Mouse (Mus musculus): ENCODE results near the gene Rnf144b.

Rnf144b gene

GRCm38 (mm10) chr13:47122537-47123430 lies at the start of gene Rnf144b:
Rnf144b (plus strand) TSS chr13:47122656.
- DNase-seq: no peak

DNA sequence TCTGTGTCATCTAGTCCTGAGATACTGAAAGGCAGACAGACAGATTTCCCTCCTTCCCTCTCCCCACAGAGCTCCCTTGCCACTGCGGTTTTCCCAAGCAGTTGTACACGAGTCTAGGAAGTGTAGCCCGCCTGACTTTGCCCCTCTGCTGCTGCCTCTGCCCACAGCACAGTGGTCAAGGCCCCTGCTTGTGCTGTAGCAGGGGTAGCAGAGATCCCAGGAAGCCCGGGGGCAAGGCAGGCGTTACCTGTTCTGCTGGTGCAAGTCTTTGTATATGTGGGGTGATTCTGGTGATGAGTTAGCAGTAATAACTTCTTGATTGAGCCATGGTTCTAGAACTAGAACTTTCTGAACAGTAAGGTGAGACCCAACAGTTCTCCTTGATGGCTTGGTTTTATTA lies 46.3 kb upstream of the Rnf144b start:
- DNase-seq: no peak

- DNase-seq: no peak
Observed at GRCm38 (mm10) chr13:47077367-47077766, 45.1 kb upstream of the Rnf144b start.

DNA sequence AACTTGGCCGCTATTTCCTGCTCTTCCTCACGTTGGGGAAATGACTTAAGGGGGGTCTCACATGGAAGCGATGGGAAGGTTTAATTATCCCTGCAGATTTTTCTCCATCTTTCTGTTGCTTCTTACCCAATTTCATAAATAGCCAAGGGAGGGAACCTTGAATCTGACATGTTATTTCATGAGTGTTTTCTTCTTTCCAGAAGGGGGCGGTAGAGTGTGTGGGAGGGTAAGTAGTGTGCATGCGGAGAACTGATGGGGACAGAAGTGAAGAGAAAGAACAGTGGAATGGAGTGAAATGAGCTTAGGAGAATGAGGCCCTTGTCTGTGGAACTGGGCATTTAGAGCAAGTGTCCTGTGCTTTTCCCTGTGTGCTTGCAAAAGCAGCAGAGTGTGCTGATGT lies 43.7 kb upstream of the Rnf144b start:
- DNase-seq: no peak

GRCm38 (mm10) chr13:47080905-47081505 lies 41.5 kb upstream of the Rnf144b start:
- no peak for DNase-seq

GRCm38 (mm10) chr13:47088433-47088832 lies 34.0 kb upstream of the Rnf144b start:
- DNase-seq: no peak

- DNase-seq: no peak
Observed at GRCm38 (mm10) chr13:47089271-47089670, 33.2 kb upstream of the Rnf144b start.

DNA sequence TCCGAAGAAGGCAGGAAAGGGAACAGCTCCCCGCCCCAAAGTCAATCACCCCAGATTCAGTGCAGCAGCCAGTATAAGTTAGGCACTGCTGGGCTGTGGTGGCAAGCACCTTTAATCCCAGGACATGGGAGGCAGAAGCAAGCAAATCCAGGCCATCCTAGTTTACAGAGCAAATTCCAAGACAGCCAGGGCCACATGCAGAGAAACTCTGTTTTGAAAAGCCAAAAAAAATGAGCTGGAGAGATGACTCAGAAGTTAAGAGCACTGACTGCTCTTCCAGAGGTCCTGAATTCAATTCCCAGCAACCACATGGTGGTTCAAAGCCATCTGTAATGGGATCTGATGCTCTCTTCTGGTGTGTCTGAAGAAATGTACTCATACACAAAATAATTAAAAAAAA lies 28.7 kb upstream of the Rnf144b start:
- DNase-seq: no peak

- no peak for DNase-seq
Observed at GRCm38 (mm10) chr13:47096591-47096990, 25.9 kb upstream of the Rnf144b start.

- DNase-seq: no peak
Observed at GRCm38 (mm10) chr13:47099265-47099664, 23.2 kb upstream of the Rnf144b start.

DNA sequence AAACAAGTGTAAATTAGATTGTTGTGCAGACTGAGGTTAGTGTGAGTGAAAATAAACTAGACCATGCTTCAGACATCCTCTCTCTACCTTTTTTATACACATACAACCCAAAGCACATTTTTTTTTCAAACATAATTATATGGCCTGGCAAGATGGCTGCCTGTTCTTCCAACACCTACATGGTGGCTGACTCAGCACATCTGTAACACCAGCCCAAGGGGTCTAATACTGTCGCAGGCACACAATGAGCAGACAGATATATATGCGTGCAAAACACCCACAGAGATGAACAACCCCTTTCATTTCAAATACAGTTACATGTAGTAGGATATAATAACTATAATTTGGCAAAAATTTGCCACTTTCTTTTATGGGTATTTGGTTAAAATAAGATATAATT lies 21.9 kb upstream of the Rnf144b start:
- DNase-seq: no peak

DNA sequence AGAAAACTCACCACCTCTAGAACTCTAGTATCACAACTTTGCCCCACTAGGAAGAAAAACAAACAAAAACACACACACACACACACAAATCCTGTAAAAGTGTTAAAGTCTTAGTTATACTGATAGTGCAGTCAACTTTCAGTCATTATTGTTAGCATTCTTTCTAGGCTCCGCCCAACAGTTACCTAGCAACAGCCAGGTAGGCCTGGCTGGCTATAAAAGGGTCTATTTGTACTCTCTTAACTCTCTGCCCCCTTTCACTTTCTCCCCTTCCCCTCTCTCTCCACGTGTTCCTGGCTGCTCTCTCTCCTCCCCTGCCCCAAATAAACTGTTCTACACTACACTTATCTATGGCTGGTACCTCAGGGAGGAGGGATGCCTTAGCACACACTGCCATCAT lies 18.3 kb upstream of the Rnf144b start:
- peak in 1 of 2 experiments; percentile 7 for DNase-seq

- DNase-seq: no peak
Observed at GRCm38 (mm10) chr13:47104856-47105541, 17.5 kb upstream of the Rnf144b start.

DNA sequence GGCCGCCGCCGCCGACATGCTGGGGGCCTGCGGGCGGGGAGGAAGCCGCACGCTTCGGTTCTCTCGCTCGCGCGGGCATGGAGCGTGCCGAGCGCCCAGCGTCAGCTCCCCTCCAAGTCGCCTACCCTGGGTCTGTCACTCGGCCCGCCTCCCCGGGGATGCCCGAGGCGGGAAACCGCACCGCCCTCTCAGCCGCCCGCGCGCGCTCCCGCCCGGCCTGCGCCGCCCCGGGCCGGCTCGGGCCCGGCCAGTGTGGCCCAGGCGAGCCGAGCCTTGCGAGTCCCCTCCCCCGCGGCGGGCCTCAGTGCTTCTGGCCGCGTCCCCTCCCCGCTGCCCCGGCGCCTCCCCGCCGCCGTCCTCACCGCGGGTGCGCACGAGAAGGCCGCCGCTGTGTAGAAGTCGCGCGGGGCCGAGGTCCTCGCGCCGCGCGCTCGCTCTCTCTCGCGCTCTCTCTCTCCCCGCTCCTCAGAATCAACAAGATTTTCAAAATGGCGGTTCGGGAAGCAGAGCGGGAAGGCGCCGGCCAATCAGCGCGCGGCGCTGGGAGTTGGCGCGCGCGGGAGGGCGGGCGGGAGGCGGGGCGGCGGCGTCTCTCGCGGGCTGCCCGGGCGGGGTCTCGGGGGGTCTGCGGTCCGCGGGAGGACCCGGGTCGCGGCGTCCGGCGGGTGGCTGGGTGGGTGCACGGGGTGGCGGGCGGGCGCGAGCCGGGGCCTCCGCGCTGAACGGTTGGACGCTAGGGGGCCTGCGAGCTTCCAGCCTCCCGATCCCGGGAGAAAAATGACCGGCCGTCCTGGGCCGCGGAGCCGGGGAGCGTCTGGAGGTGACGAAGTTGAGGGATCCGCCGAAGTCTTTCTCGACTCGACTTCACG lies 16.5 kb upstream of the Rnf144b start, which contains the start of gene Dek:
Gene Dek, minus strand, starts transcription at position 491 of the 869 bp plus-strand sequence.
- DNase-seq: peak; percentile 73 to 83

DNA sequence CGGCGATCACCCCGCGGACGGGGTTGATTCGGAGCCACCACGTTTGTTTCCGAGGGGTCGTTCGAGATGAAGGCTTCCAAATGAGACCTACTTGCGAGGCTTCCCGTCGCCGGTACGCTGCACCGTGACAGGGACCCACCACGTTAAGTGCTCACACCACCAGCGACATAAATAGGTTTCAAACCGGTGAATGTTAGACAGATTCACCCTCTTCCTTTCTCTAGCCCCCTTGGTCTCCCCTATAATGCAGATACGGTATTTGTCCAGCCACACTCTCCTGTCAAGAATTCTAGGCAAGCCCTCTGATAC lies 15.9 kb upstream of the Rnf144b start:
- DNase-seq: no peak

DNA sequence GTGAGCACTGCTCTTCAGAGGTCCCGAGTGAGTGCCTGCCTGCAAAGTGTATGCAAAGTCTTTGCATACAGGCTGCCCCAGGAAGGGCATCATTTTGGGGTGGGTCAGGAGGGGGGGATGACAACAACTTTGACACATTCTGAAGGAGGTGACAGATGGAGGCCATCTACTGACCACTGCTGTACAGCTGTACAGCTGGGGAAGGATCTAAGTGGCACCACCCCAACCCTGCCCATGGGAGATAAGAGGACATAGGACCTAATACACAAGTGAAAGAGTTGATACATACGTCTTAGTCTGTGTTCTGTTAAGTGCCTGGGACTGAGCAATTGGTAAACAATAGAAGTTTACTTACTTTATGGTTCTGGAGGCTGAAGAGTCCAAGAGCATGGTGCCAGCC lies 13.2 kb upstream of the Rnf144b start:
- DNase-seq: no peak

DNA sequence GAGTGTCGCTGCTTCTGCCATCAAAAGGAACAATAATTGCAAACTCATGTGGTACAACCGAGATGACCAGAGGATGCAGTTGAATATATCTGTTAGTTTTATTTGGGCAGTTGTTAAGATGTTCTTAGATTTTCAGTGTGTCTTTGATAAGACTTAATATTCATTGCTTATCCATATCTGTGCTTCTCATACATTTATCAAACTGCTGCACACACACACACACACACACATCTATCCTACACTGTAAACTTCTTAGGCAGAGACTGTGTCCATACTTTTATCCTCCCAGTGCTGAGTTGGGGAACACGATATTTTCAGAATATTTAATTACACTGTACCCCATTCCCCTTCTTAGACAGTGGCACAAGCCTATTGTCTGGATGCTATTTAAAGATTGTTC lies 11.3 kb upstream of the Rnf144b start:
- no peak for DNase-seq

DNA sequence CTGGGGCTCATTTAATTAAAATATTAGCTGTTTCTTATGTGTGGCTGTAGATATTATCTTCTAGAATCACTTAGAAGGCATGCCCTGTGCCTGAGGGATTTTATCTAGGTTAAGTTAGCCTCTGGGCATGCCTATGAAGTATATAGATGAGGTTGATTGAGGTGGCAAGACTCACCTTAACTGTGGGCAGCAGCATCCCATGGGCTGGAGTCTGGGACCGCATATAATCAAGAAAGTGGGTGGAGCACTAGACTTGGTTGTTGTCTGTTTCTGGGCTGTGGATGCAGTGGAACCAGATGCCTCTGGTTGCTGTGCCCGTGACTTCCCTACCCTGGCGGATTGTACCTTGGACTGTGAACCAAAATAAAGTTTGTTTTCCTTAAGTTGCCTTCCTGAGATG lies 10.4 kb upstream of the Rnf144b start:
- DNase-seq: no peak

DNA sequence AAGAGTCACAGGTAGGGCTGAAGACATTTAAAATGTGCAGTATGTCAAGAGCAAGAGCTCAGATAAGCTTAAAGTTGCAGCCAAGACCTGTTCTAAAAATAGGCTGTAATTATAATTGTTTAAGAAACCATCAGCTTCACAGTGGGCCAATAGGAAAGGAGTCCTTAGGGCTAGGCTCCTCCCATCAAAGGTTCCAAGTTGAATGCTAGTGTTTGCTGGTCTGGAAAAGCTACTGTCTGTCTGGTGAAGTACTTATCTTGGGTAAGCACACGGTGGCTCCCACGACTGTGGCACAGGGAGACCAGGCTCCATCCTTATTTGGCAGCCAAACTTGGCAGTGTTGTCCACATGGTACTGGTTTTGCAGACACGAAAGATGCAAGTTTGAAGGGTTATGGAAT lies 9.5 kb upstream of the Rnf144b start:
- no peak for DNase-seq

- DNase-seq: no peak
Observed at GRCm38 (mm10) chr13:47116000-47116399, 6.5 kb upstream of the Rnf144b start.

DNA sequence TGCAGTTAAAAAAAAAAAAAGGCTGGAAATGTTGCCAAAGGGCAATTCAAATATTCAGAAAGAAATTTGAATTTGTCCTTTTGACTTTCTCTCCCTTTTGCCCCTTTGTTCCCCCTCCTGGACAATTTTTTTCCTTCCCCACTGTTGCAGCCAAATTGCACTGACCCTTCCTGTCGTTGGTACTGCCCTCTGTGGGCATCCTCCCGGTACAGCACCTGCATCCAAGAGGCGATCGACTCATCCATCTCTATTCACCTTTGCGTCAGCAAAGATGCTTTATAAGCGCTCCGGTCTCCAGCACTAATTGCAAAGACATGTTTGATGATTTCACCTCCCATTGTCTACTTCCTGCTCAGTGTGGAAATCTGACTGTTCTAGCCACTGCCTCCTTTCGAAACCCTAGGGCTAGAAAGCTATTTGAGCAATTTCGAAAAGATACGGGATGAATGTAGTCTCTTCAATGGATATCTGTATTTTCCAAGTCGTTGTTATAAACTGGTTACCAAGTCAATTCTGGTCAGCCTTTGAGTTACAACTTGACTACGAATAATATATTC lies 1.0 kb upstream of the Rnf144b start:
- no peak for DNase-seq

- DNase-seq: no peak
Observed at GRCm38 (mm10) chr13:47124449-47124848, 2.0 kb downstream of the Rnf144b start.

GRCm38 (mm10) chr13:47124986-47125385 lies 2.5 kb downstream of the Rnf144b start:
- DNase-seq: no peak

Measured in kidney, adult 8-10 months (tissue).